Mouse (Mus musculus) heart, embryonic 11.5 days (tissue): Measurements from ENCODE around the gene Klhl2. TPM values are rescaled to one million over a fixed set of nuclear protein-coding genes. Genes with fewer than 3 reads are reported as not detected.

ENCODE experiments used
- ATAC-seq: fragments of 200-750 bp; cut with Nextera tagmentation; replicated peaks from 2 replicates; pipeline ENCODE4 v1.8.0; 2017; ENCODE audit warnings: moderate library complexity; ENCODE audit not compliant: insufficient number of reproducible peaks, low FRiP score, low TSS enrichment
- H3K27ac ChIP-seq: fragments of 300-500 bp; sonication (generic); 2 replicates; pipeline ENCODE4 v1.5.1; 2014; ENCODE audit warnings: mild to moderate bottlenecking, low read depth, low read length
- H3K27me3 ChIP-seq: fragments of 300-500 bp; sonication (generic); 2 replicates; pipeline ENCODE4 v1.6.1; 2014; ENCODE audit warnings: mild to moderate bottlenecking, low read length, mixed read lengths; ENCODE audit not compliant: control insufficient read depth, insufficient read depth
- H3K36me3 ChIP-seq: fragments of 300-500 bp; sonication (generic); 2 replicates; pipeline ENCODE4 v1.6.1; 2014; ENCODE audit warnings: mild to moderate bottlenecking, low read length, moderate library complexity, mixed read lengths; ENCODE audit not compliant: control insufficient read depth, insufficient read depth
- H3K4me1 ChIP-seq: fragments of 300-500 bp; sonication (generic); 2 replicates; pipeline ENCODE4 v1.6.1; 2014; ENCODE audit warnings: low read length; ENCODE audit not compliant: control insufficient read depth, insufficient read depth
- H3K4me2 ChIP-seq: fragments of 300-500 bp; sonication (generic); 2 replicates; pipeline ENCODE4 v1.6.1; 2014; ENCODE audit warnings: mild to moderate bottlenecking, moderate library complexity
- H3K4me3 ChIP-seq: fragments of 300-500 bp; sonication (generic); 2 replicates; pipeline ENCODE4 v1.5.1; 2014; ENCODE audit warnings: low read depth, low read length
- H3K9ac ChIP-seq: fragments of 300-500 bp; sonication (generic); 2 replicates; pipeline ENCODE4 v1.6.1; 2014; ENCODE audit warnings: mild to moderate bottlenecking, low read depth, low read length, moderate library complexity
- H3K9me3 ChIP-seq: fragments of 300-500 bp; sonication (generic); replicated peaks from 2 replicates; pipeline ENCODE4 v1.6.1; 2016; ENCODE audit warnings: low read length; ENCODE audit not compliant: control insufficient read depth
- WGBS: fragments of 180-500 bp; shearing (Covaris S2); extraction: QIAGEN DNeasy Blood & Tissue Kit; methylation state at CpG from one replicate; pipeline ENCODE4 v1.1.7; 2014; ENCODE audit not compliant: insufficient replicate concordance; 5-methylcytosine and 5-hydroxymethylcytosine counted together
- polyA plus RNA-seq: library from polyadenylated mRNA; unstranded; fragments of >200 nt; fragmentation: Nextera tagmentation; extraction: Ambion mirVana; gene quantifications from 2 replicates; pipeline ENCODE4 v1.2.1, GENCODE M21; 2014

Gene Klhl2
- polyA plus RNA-seq, 1 experiment from 2014 or later = 10.8 TPM

- no peak overlapping the region for H3K4me3 ChIP-seq
- H3K9me3 ChIP-seq = no peaks in the 10 kb centered on the region
- no peaks in the 10 kb centered on the region for H3K27me3 ChIP-seq
- no peak overlapping the region for H3K27ac ChIP-seq
- 79% methylated on average over 6 of the region's 6 CpGs for WGBS
- no peak overlapping the region for H3K4me2 ChIP-seq
- no peak for ATAC-seq
- peaks cover 6% of the 10 kb centered on the region for H3K4me1 ChIP-seq
- H3K9ac ChIP-seq = no peak overlapping the region
- H3K36me3 ChIP-seq = no peaks in the 10 kb centered on the region; the same call in 1 of the 2 replicates
Measured at GRCm38 (mm10) chr8:64835475-64836122, 14.2 kb downstream of the Klhl2 start.

GRCm38 (mm10) chr8:64834071-64834877 lies 15.5 kb downstream of the Klhl2 start:
- 70% methylated on average over 27 of the region's 27 CpGs for WGBS
- peaks cover 6% of the 10 kb centered on the region for H3K4me1 ChIP-seq
- no peak overlapping the region for H3K9ac ChIP-seq
- no peak overlapping the region for H3K4me2 ChIP-seq
- H3K27ac ChIP-seq = no peak overlapping the region
- no peaks in the 10 kb centered on the region; the same call in 1 of the 2 replicates for H3K36me3 ChIP-seq
- no peak overlapping the region for H3K4me3 ChIP-seq
- no peaks in the 10 kb centered on the region for H3K27me3 ChIP-seq
- no peaks in the 10 kb centered on the region for H3K9me3 ChIP-seq
- ATAC-seq = no peak

DNA sequence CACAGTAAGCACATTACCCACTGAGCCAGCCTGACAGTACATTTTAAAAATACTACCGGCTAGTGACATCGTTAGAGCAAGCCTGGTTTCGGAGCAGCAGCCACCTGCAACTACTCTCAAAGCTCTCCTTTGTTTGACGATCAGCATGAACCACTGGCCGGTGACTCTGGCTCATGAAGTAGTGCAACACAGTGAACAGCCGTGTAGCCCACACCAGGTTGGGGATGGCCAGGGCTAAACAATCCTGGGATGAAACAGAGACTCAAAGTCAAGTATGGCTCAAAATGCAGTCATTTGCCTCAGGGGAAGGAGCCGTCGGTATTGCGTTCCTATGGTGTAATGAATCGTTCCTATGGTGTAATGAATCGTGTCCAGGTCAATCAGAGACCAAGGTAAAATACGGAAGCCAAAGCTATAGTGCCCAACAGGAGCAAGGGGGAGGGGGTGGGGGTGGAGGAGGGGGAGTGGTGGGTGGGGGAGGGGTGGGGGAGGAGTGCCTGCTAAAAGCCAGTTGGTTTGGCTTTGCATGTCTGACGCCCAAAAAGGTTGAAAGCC lies 17.2 kb downstream of the Klhl2 start:
- no peak overlapping the region for H3K4me2 ChIP-seq
- H3K27ac ChIP-seq = no peak overlapping the region
- 82% methylated on average over 13 of the region's 13 CpGs for WGBS
- no peak overlapping the region for H3K4me3 ChIP-seq
- H3K9me3 ChIP-seq = no peaks in the 10 kb centered on the region
- H3K4me1 ChIP-seq = peaks cover 6% of the 10 kb centered on the region
- no peak overlapping the region for H3K9ac ChIP-seq
- H3K27me3 ChIP-seq = no peaks in the 10 kb centered on the region
- ATAC-seq = no peak
- no peaks in the 10 kb centered on the region; the same call in 1 of the 2 replicates for H3K36me3 ChIP-seq

- ATAC-seq = no peak
- no peaks in the 10 kb centered on the region for H3K27me3 ChIP-seq
- WGBS = 83% methylated on average over 3 of the region's 3 CpGs
- H3K4me2 ChIP-seq = no peak overlapping the region
- no peaks in the 10 kb centered on the region for H3K9me3 ChIP-seq
- no peaks in the 10 kb centered on the region; the same call in 1 of the 2 replicates for H3K36me3 ChIP-seq
- no peak overlapping the region for H3K4me3 ChIP-seq
- peaks cover 2% of the 10 kb centered on the region; the same call in 1 of the 2 replicates for H3K4me1 ChIP-seq
- no peak overlapping the region for H3K27ac ChIP-seq
- H3K9ac ChIP-seq = no peak overlapping the region
Measured at GRCm38 (mm10) chr8:64831656-64832055, 18.2 kb downstream of the Klhl2 start.

DNA sequence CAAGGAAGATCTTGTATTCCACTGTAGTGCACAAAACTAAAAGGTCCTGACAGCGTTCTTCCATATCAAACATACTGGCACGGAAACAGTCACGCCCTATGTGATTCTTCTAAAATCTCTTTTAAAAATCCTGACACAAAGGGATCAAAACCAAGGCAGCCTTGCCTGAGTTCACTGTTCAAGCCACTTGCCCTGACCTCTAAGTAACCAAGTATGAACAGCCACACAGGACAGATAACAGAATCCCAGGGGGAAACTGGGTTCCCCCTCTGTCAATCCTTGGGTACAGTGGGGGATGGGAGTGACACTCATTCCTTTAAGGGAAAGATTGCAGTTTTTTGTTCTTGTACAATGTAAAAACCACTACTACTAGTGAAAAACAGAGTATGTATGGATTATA lies 19.9 kb downstream of the Klhl2 start:
- Histone ChIP-seq H3K4me1 (peaks cover 6% of the 10 kb centered on the region; the same call in 1 of the 2 replicates), H3K9me3 (no peaks in the 10 kb centered on the region), H3K4me2 (no peak overlapping the region), H3K36me3 (no peaks in the 10 kb centered on the region; the same call in 1 of the 2 replicates), H3K27ac (no peak overlapping the region), H3K27me3 (no peaks in the 10 kb centered on the region), H3K9ac (no peak overlapping the region), H3K4me3 (no peak overlapping the region)
- 82% methylated on average over 3 of the region's 3 CpGs for WGBS
- no peak for ATAC-seq

- H3K27me3 ChIP-seq = no peaks in the 10 kb centered on the region
- 95% methylated on average over 9 of the region's 9 CpGs for WGBS
- H3K4me2 ChIP-seq = no peak overlapping the region
Measured at GRCm38 (mm10) chr8:64829391-64829790, 20.4 kb downstream of the Klhl2 start.

GRCm38 (mm10) chr8:64828466-64828865 lies 21.4 kb downstream of the Klhl2 start:
- H3K27me3 ChIP-seq = no peaks in the 10 kb centered on the region
- H3K4me3 ChIP-seq = no peak overlapping the region
- 71% methylated on average over 15 of the region's 15 CpGs for WGBS
- H3K9me3 ChIP-seq = no peaks in the 10 kb centered on the region
- H3K9ac ChIP-seq = no peak overlapping the region
- no peak overlapping the region for H3K27ac ChIP-seq
- ATAC-seq = no peak
- H3K36me3 ChIP-seq = no peaks in the 10 kb centered on the region; the same call in 1 of the 2 replicates
- H3K4me2 ChIP-seq = no peak overlapping the region
- H3K4me1 ChIP-seq = peaks cover 6% of the 10 kb centered on the region; the same call in 1 of the 2 replicates

More at GRCm38 (mm10) chr8:64829391-64829790, 20.4 kb downstream of the Klhl2 start:
- no peak overlapping the region for H3K4me3 ChIP-seq
- peaks cover 6% of the 10 kb centered on the region; the same call in 1 of the 2 replicates for H3K4me1 ChIP-seq
- H3K27ac ChIP-seq = no peak overlapping the region
- H3K9ac ChIP-seq = no peak overlapping the region
- H3K9me3 ChIP-seq = no peaks in the 10 kb centered on the region
- H3K36me3 ChIP-seq = no peaks in the 10 kb centered on the region; the same call in 1 of the 2 replicates
- ATAC-seq = no peak

DNA sequence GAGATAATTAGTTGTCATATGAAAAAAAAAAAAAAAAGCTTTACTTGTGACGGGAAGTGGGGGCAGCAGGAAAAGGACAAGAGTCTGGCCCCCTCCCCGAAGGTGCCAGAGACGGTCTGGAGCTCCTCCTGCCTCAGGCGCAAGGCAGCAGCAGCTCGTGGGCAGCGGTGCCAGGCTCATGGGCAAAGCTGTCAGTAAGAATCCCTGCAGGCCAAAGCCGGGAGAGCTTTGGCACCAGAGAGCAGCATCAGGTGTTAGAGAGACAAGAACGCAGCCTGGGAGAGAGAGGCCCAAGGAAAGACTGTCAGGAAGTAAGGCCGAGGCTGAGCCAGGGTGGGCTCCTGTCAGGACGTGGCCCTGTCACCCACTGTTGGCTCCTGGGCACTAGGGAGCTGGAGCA lies 22.5 kb downstream of the Klhl2 start:
- Histone ChIP-seq H3K9me3 (no peaks in the 10 kb centered on the region), H3K27ac (no peak overlapping the region), H3K36me3 (no peaks in the 10 kb centered on the region; the same call in 1 of the 2 replicates), H3K4me2 (no peak overlapping the region), H3K4me1 (peaks cover 6% of the 10 kb centered on the region; the same call in 1 of the 2 replicates), H3K4me3 (no peak overlapping the region), H3K9ac (no peak overlapping the region), H3K27me3 (no peaks in the 10 kb centered on the region)
- ATAC-seq = no peak
- 88% methylated on average over 10 of the region's 10 CpGs for WGBS
